Mouse (Mus musculus) megakaryocyte, embryonic 14.5 days (primary cell): ENCODE data around the gene Cdcp2.

Experiments used
- FLI1 ChIP-seq: IDR thresholded peaks from 2 replicates; pipeline ENCODE4 v1.6.1; 2012; ENCODE audit warnings: low read length, inconsistent platforms, mixed read lengths
- GATA1 ChIP-seq: IDR thresholded peaks from 3 replicates; pipeline ENCODE4 v1.6.1; 2012; ENCODE audit warnings: mixed read lengths, low read length, inconsistent platforms, borderline replicate concordance

DNA sequence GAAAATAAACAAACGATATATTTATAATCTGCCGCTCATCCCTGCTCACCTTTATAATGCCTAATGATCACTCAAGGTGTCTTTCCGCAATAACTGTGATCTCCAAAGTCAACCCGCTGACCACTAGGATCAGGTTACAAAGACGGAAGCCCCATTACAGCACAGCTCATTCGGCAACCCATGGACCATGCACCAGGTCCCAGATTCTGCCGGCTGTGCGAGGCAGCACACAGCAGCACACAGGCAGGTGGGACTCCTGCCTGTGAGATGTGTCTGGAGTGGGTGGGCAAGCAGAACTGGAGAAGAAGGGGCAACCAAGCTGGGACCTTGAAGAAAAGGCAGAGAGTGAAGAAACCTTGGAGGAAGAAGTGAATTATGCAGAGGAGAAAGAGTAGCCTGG lies 17.6 kb downstream of the Cdcp2 start:
- TF ChIP-seq GATA1 (no peak), FLI1 (no peak)
